Mouse (Mus musculus): ENCODE results near the gene Ces1c. TPM values are rescaled to one million over a fixed set of nuclear protein-coding genes. Genes with fewer than 3 reads are reported as not detected.

Gene Ces1c
- polyA plus RNA-seq (2012; rRNA removed) = 0.23 and 0.39 TPM in 2 replicates

GRCm38 (mm10) chr8:93131233-93131980 is at the start of gene Ces1c:
Gene Ces1c (minus strand): TSS chr8:93131283.

GRCm38 (mm10) chr8:93079887-93080286 is 51.2 kb downstream of the Ces1c start, which contains the start of gene Ces1b:
Gene Ces1b (minus strand): TSS chr8:93080017.

Other genes with a start within 250 kb of the Ces1c start
- gene Capns2, start 229.9 kb downstream of the Ces1c start, polyA plus RNA-seq (2012; rRNA removed) = 0.27 and 0.38 TPM in 2 replicates
- 0.02 TPM in 1 of 2 replicates, not detected in the other for gene Slc6a2, start 171.2 kb downstream of the Ces1c start, polyA plus RNA-seq (2012; rRNA removed)
- gene Ces1a, start 83.1 kb downstream of the Ces1c start, polyA plus RNA-seq (2012; rRNA removed) = not detected in 2 replicates
- gene Ces1b, start 51.3 kb downstream of the Ces1c start, polyA plus RNA-seq (2012; rRNA removed) = 0.05 and 0.08 TPM in 2 replicates
- gene Ces1d, start 66.6 kb upstream of the Ces1c start, polyA plus RNA-seq (2012; rRNA removed) = 20.5 and 22.6 TPM in 2 replicates
- 4.8 and 5.4 TPM in 2 replicates for gene Ces1e, start 98.3 kb upstream of the Ces1c start, polyA plus RNA-seq (2012; rRNA removed)
- 11.1 and 16.6 TPM in 2 replicates for gene Ces1f, start 148.5 kb upstream of the Ces1c start, polyA plus RNA-seq (2012; rRNA removed)
- 3.7 and 10.4 TPM in 2 replicates for gene Ces1g, start 206.0 kb upstream of the Ces1c start, polyA plus RNA-seq (2012; rRNA removed)
- not detected in 2 replicates for gene Ces1h, start 248.4 kb upstream of the Ces1c start, polyA plus RNA-seq (2012; rRNA removed)

Measured in colon, adult 2 months (tissue).